Comparison of ENCODE assay signal across 20 mouse cellular contexts in genomic region chr15:100676521-100676920, GRCm38 (mm10). TPM values are rescaled to one million over a fixed set of nuclear protein-coding genes. Genes with fewer than 3 reads are reported as not detected.
A peak's percentile ranks its signal among the peaks of the same experiment; 100 is the strongest.
DNase-seq lines count a peak whose midpoint lies in the region; ATAC-seq and TF ChIP-seq lines count a peak whose summit lies in the region.
"Had no signal": no experiment of that assay in that cellular context is flagged by ENCODE, and none has a peak within 500 bp of the region (broad histone marks: within the 10 kb centered on the region; RNA-seq: fewer than 3 reads in every experiment).

No protein-coding gene starts in this region.

- H3K4me2 ChIP-seq in midbrain, postnatal 0 days (ENCODE audit: low read depth, low read length, poor library complexity, severe bottlenecking), result no peak overlapping the region
- no peak overlapping the region for H3K4me2 ChIP-seq in midbrain, embryonic 11.5 days
- H3K4me2 ChIP-seq in forebrain, embryonic 12.5 days, result no peak overlapping the region
- H3K4me2 ChIP-seq: embryonic facial prominence, embryonic 13.5 days; forebrain, embryonic 15.5 days; heart, embryonic 13.5 days; hindbrain, embryonic 13.5 days; lung, embryonic 15.5 days; midbrain, embryonic 15.5 days had no signal

- H3K36me3 ChIP-seq in midbrain, postnatal 0 days (ENCODE audit: insufficient read depth, low read length), result no peaks in the 10 kb centered on the region
- no peaks in the 10 kb centered on the region for H3K36me3 ChIP-seq in midbrain, embryonic 11.5 days (ENCODE audit: control insufficient read depth, insufficient read depth, low read length)
- no peaks in the 10 kb centered on the region for H3K36me3 ChIP-seq in E14TG2a.4 (ENCODE audit: insufficient read depth, low read length)
- no peaks in the 10 kb centered on the region for H3K36me3 ChIP-seq in splenic B cell, adult 2 months (ENCODE audit: control insufficient read depth, insufficient read depth, low read length, poor library complexity, severe bottlenecking)
- H3K36me3 ChIP-seq in forebrain, embryonic 12.5 days (replicated peaks), result no peaks in the 10 kb centered on the region
- H3K36me3 ChIP-seq: embryonic facial prominence, embryonic 13.5 days; forebrain, embryonic 15.5 days; heart, embryonic 13.5 days; hindbrain, embryonic 13.5 days; lung, embryonic 15.5 days; midbrain, embryonic 15.5 days had no signal

- 91% methylated on average over 1 of the region's 1 CpGs for WGBS in midbrain, postnatal 0 days
- 90% methylated on average over 1 of the region's 1 CpGs for WGBS in midbrain, embryonic 11.5 days
- WGBS in forebrain, embryonic 12.5 days, result 92% methylated on average over 1 of the region's 1 CpGs

- H3K4me1 ChIP-seq in midbrain, postnatal 0 days (ENCODE audit: insufficient read depth, low read length), result no peaks in the 10 kb centered on the region
- H3K4me1 ChIP-seq in midbrain, embryonic 11.5 days (ENCODE audit: control insufficient read depth, insufficient read depth, low read length), result peaks cover 2% of the 10 kb centered on the region; the same call in 1 of the 2 replicates
- peaks cover 60% of the 10 kb centered on the region for H3K4me1 ChIP-seq in E14TG2a.4 (replicated peaks; ENCODE audit: low read depth, low read length)
- H3K4me1 ChIP-seq in forebrain, embryonic 12.5 days, result no peaks in the 10 kb centered on the region; the same call in 1 of the 2 replicates
- H3K4me1 ChIP-seq: embryonic facial prominence, embryonic 13.5 days; forebrain, embryonic 15.5 days; midbrain, embryonic 15.5 days had no signal

- no peaks in the 10 kb centered on the region for H3K27me3 ChIP-seq in midbrain, postnatal 0 days (ENCODE audit: insufficient read depth, low read length)
- no peaks in the 10 kb centered on the region for H3K27me3 ChIP-seq in midbrain, embryonic 11.5 days (ENCODE audit: control insufficient read depth, insufficient read depth, low read length)
- peaks cover 5% of the 10 kb centered on the region for H3K27me3 ChIP-seq in E14TG2a.4 (ENCODE audit: insufficient read depth, low read length)
- no peaks in the 10 kb centered on the region for H3K27me3 ChIP-seq in splenic B cell, adult 2 months (ENCODE audit: control insufficient read depth, insufficient read depth, low read length, poor library complexity, severe bottlenecking)
- no peaks in the 10 kb centered on the region for H3K27me3 ChIP-seq in forebrain, embryonic 12.5 days
- H3K27me3 ChIP-seq: embryonic facial prominence, embryonic 13.5 days; forebrain, embryonic 15.5 days; heart, embryonic 13.5 days; lung, embryonic 15.5 days; midbrain, embryonic 15.5 days had no signal

- no peaks in the 10 kb centered on the region for H3K9me3 ChIP-seq in midbrain, postnatal 0 days (ENCODE audit: low read length)
- H3K9me3 ChIP-seq in midbrain, embryonic 11.5 days (ENCODE audit: control insufficient read depth, low read length), result no peaks in the 10 kb centered on the region
- no peaks in the 10 kb centered on the region for H3K9me3 ChIP-seq in E14TG2a.4 (ENCODE audit: low read length)
- no peaks in the 10 kb centered on the region for H3K9me3 ChIP-seq in forebrain, embryonic 12.5 days
- H3K9me3 ChIP-seq: embryonic facial prominence, embryonic 13.5 days; forebrain, embryonic 15.5 days; heart, embryonic 13.5 days; hindbrain, embryonic 13.5 days; lung, embryonic 15.5 days; midbrain, embryonic 15.5 days had no signal

- no peak for ATAC-seq in midbrain, postnatal 0 days (ENCODE audit: low FRiP score)
- no peak for ATAC-seq in midbrain, embryonic 11.5 days (ENCODE audit: low FRiP score)
- ATAC-seq in forebrain, embryonic 12.5 days (ENCODE audit: low FRiP score), result no peak
- ATAC-seq: forebrain, embryonic 15.5 days; intestine, embryonic 16.5 days; midbrain, embryonic 15.5 days had no signal

- H3K4me3 ChIP-seq in layer of hippocampus, adult 2 months, result no peak overlapping the region
- no peak overlapping the region for H3K4me3 ChIP-seq in midbrain, postnatal 0 days (ENCODE audit: low read depth, low read length)
- no peak overlapping the region for H3K4me3 ChIP-seq in midbrain, embryonic 11.5 days (ENCODE audit: low read depth, low read length)
- H3K4me3 ChIP-seq in E14TG2a.4 (replicated peaks; ENCODE audit: low read length), result no peak overlapping the region
- H3K4me3 ChIP-seq in forebrain, embryonic 12.5 days (replicated peaks), result no peak overlapping the region
- H3K4me3 ChIP-seq: embryonic facial prominence, embryonic 13.5 days; forebrain, embryonic 15.5 days; heart, embryonic 13.5 days; hindbrain, embryonic 13.5 days; lung, embryonic 15.5 days; midbrain, embryonic 15.5 days had no signal

- H3K27ac ChIP-seq in layer of hippocampus, adult 2 months, result no peak overlapping the region
- no peak overlapping the region for H3K27ac ChIP-seq in midbrain, postnatal 0 days (ENCODE audit: low read depth, low read length)
- H3K27ac ChIP-seq in midbrain, embryonic 11.5 days (ENCODE audit: low read depth, low read length), result no peak overlapping the region
- H3K27ac ChIP-seq in forebrain, embryonic 12.5 days, result no peak overlapping the region
- H3K27ac ChIP-seq: embryonic facial prominence, embryonic 13.5 days; forebrain, embryonic 15.5 days; heart, embryonic 13.5 days; hindbrain, embryonic 13.5 days; lung, embryonic 15.5 days; midbrain, embryonic 15.5 days had no signal

- peak; percentile 53 for TF ChIP-seq CTCF in layer of hippocampus, adult 2 months (conservative IDR thresholded peaks at IDR 0.05)
- TF ChIP-seq CTCF in midbrain, postnatal 0 days (IDR thresholded peaks at IDR 0.05), result peak; percentile 23; the same call in 1 of the 2 replicates
- peak; percentile 16; the same call in 1 of the 2 replicates for TF ChIP-seq CTCF in E14TG2a.4 (conservative IDR thresholded peaks at IDR 0.05; ENCODE audit: low read length)

- DNase-seq in layer of hippocampus, adult 2 months (ENCODE audit: low spot score in 2 of 2), result no peak
- DNase-seq in layer of hippocampus, adult 9-10 months (ENCODE audit: low spot score), result no peak
- DNase-seq in midbrain, postnatal 0 days (ENCODE audit: low spot score), result no peak
- no peak for DNase-seq in midbrain, embryonic 11.5 days (ENCODE audit: low spot score, missing footprints)
- DNase-seq in splenic B cell, adult 2 months (ENCODE audit: low read depth, low spot score), result peak; percentile 46
- no peak for DNase-seq in right cerebral cortex, adult 18-20 months
- DNase-seq: adrenal gland, postnatal 25 days; cerebellum, adult 11 months; cerebellum, postnatal 14 days; layer of hippocampus, postnatal 36 days; liver had no signal

- no peak overlapping the region for H3K9ac ChIP-seq in midbrain, postnatal 0 days (replicated peaks; ENCODE audit: low read length, poor library complexity, severe bottlenecking)
- H3K9ac ChIP-seq in midbrain, embryonic 11.5 days (ENCODE audit: low read length), result no peak overlapping the region
- H3K9ac ChIP-seq in forebrain, embryonic 12.5 days, result no peak overlapping the region
- H3K9ac ChIP-seq: embryonic facial prominence, embryonic 13.5 days; forebrain, embryonic 15.5 days; heart, embryonic 13.5 days; hindbrain, embryonic 13.5 days; lung, embryonic 15.5 days; midbrain, embryonic 15.5 days had no signal

RNA-seq across cellular contexts. Expression of gene Bin2, which starts 7.2 kb away (rescaled TPM):
- 1 to 10 TPM; 5.3 to 5.6 TPM for total RNA-seq in layer of hippocampus, adult 2 months (2021)
- 2.1 and 2.7 TPM in 2 replicates for total RNA-seq in midbrain, postnatal 0 days (2014; rRNA removed)
- polyA plus RNA-seq in midbrain, postnatal 0 days (2015; fragmentation: Nextera tagmentation; extraction: Ambion mirVana), result 1.2 TPM in 2 replicates
- polyA plus RNA-seq in midbrain, embryonic 11.5 days (2014; fragmentation: Nextera tagmentation; extraction: Ambion mirVana), result 3.4 TPM in 2 replicates
- polyA plus RNA-seq in forebrain, embryonic 12.5 days (2016; fragmentation: Nextera tagmentation; extraction: Ambion mirVana), result 1.9 and 2.2 TPM in 2 replicates

RNA-seq across cellular contexts. Expression of gene Cela1, which starts 11.2 kb away (rescaled TPM):
- 1 to 10 TPM; 1.3 TPM for total RNA-seq in layer of hippocampus, adult 2 months (2021)
- 2.0 TPM in 1 of 2 replicates, not detected in the other for total RNA-seq in midbrain, postnatal 0 days (2014; rRNA removed)
- polyA plus RNA-seq in midbrain, postnatal 0 days (2015; fragmentation: Nextera tagmentation; extraction: Ambion mirVana), result 2.0 TPM in 2 replicates
- 1.1 and 1.4 TPM in 2 replicates for polyA plus RNA-seq in midbrain, embryonic 11.5 days (2014; fragmentation: Nextera tagmentation; extraction: Ambion mirVana)
- polyA plus RNA-seq in forebrain, embryonic 12.5 days (2016; fragmentation: Nextera tagmentation; extraction: Ambion mirVana), result not detected in 2 replicates

RNA-seq across cellular contexts. Expression of gene Smagp, which starts 39.8 kb away (rescaled TPM):
- 1 to 10 TPM; 1.1 to 1.7 TPM for total RNA-seq in layer of hippocampus, adult 2 months (2021)
- 1.2 and 2.5 TPM in 2 replicates for total RNA-seq in midbrain, postnatal 0 days (2014; rRNA removed)
- polyA plus RNA-seq in midbrain, postnatal 0 days (2015; fragmentation: Nextera tagmentation; extraction: Ambion mirVana), result 2.6 and 3.8 TPM in 2 replicates
- polyA plus RNA-seq in midbrain, embryonic 11.5 days (2014; fragmentation: Nextera tagmentation; extraction: Ambion mirVana), result 3.8 and 3.9 TPM in 2 replicates
- polyA plus RNA-seq in forebrain, embryonic 12.5 days (2016; fragmentation: Nextera tagmentation; extraction: Ambion mirVana), result 2.8 and 2.9 TPM in 2 replicates

RNA-seq across cellular contexts. Expression of gene Galnt6, which starts 52.7 kb away (rescaled TPM):
- total RNA-seq in layer of hippocampus, adult 2 months (2021), result 1 to 10 TPM; 5.6 to 7.0 TPM
- total RNA-seq in midbrain, postnatal 0 days (2014; rRNA removed), result 0.16 and 0.71 TPM in 2 replicates
- 0.20 and 0.22 TPM in 2 replicates for polyA plus RNA-seq in midbrain, postnatal 0 days (2015; fragmentation: Nextera tagmentation; extraction: Ambion mirVana)
- polyA plus RNA-seq in midbrain, embryonic 11.5 days (2014; fragmentation: Nextera tagmentation; extraction: Ambion mirVana), result 0.04 TPM in 1 of 2 replicates, not detected in the other
- 0.05 TPM in 1 of 2 replicates, not detected in the other for polyA plus RNA-seq in forebrain, embryonic 12.5 days (2016; fragmentation: Nextera tagmentation; extraction: Ambion mirVana)
